Mouse (Mus musculus) ovary, postnatal 36 days (tissue): ENCODE data around the gene Sowahc.
A peak's percentile ranks its signal among the peaks of the same experiment; 100 is the strongest.

Experiments used
- DNase-seq: peaks from one replicate; pipeline ENCODE4 v3.0.0; 2022; ENCODE audit warnings: low spot score, mixed read lengths

Sowahc gene

DNA sequence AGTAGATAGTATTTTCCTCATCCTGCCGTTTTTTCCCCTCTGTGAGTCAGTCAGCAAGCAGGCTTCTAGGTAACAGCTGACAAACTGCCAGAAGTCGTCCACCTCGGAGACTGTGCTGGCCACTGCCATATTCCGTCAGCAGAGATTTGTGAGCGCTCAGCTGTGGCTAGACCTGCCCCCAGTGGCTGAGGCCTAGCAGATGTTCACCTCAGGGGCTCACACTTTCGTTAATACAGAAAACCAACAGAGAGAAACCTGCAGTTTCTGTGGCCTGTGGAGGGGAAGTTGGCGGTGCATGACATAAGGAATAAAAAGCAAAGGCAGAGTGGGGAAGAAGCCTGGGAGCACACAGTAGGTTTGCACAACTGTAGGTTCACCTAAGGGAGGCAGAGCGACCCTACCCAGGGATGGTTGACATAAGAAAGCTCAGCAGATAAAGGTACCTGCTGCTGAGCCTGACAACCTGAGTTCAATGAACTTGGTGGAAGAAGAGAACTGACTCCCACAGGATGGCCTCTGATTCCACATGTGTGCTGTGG is 31.9 kb downstream of the Sowahc start:
- no peak for DNase-seq

DNA sequence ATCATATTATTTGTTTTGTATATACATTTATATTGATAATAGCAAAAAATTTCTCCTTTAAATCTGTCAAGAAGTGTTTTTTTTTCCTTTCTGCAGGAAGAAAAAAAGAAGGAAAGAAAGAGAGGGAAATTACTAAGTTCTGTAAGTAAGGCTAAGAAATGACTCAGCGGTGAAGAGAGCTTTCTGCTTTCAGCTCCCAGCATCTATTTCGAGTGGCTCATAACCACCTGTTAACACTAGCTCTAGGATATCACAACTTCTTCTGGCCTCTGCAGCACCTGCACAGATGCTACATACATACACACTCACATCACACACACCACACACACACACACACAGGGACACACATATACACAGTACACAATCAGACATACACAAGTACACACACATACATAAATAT is 34.8 kb downstream of the Sowahc start:
- no peak for DNase-seq

DNA sequence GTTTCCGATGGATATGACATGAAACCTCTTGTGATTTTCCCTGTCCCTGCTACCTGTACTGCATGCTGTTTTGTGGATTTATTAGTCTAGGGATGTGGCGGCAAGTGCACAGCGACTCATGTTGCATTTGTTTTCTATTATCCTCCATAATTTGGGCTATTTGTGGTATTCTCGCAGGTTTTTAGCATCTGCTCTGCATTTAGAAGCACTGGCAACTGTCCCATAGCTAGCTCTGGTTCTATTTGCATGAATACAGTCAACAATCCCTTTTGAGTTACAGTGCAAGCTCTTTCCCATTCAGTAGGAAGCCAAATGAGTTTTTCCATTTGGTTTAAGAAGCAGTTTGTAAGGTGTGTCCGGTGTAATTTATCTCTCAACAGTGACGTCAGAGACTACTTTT is 37.8 kb downstream of the Sowahc start:
- DNase-seq: no peak

DNA sequence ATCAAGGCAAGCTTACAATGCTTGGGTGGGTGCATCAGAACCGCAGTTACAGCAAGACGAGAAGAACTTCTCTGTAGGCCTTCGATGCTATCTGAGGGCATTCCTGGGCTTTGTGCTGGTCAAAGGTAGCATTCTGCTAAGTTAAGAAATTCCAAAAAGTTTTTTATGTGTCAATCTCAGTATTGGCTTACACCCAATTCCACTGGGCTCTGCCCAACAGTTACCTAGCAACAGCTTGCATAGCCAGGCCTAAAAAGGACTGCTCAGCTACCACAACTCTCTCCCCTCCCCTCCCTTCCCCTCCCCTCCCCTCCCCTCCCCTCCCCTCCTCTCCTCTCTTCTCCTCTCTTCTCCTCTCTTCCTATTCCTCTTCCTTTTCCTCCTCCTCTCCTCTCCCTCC is 39.9 kb downstream of the Sowahc start:
- DNase-seq: no peak

DNA sequence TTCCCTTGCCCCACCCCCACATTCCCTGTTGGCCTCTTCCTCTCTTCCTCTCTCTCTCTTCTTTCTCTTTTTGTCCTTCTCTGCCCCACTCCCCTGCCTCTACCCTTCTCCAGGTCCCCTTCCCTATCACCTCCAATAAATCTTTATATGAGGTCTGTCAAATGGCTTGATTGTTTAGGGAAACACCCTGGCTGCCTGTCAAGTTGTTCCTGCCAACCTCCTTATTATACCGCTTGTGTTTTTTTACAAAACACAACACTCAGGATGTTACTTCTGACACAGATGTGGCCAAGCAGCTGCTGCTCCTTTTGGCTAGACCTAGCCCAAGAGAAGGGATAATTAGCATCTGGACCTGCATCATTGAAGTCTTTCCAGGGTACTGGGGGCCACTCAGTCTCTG is 40.3 kb downstream of the Sowahc start:
- no peak for DNase-seq

DNA sequence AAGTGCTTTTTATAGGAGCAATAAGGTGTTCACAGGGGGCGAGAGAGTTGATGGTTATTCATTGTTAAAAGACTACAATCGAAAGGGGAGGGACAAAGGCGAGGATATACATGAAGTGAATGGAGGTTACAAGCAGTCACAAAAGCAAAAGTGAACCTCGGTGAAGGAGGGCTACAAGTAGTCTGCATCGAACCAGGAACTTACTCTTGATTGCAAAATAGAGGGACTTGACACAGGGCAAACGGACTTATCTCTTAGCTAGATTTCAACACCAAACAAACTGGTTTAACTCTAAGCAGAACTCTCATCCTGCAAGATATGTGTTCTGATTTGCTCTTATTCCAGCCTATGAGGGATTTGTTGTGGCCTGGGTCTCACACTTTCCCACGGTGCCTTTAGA is 41.2 kb downstream of the Sowahc start:
- no peak for DNase-seq

DNA sequence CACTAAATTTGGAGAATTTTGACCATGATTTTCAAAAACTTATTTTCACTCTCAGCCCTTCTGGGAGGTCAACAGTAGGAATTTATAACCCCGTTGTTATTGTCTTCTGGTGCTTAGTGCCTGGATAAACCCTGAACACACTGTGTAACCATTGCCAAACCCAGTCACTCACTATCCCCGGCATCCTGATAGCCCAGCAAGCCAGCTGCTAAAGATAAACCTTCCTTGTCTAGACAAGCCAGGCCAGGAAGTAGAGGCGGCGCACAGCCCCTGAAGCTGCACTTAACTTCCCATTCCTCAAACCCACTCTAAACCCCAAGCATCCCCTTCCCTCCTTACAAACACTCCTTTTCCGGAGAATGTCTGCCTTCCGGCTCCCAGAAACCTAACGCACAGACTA is 43.3 kb downstream of the Sowahc start:
- no peak for DNase-seq

DNA sequence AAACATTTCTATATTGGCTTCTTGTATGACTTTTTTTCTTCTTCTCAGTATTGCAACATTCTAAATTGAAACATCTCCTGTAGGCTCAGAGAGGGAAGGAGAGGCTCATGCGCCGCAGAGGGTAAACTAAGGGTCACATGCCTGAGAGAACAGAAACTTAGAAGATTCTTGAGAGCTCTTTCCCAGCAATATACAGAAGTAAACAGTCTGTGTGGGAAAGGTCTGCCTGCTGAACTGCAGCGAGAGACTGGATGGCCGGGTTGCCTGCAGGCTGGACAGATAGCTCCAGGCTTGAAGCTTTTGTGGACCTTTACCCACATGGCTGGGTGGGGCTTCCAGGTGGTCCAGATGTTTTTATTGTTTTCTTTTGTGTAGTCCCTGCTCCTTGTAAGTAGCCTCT is 43.9 kb downstream of the Sowahc start:
- DNase-seq: no peak

DNA sequence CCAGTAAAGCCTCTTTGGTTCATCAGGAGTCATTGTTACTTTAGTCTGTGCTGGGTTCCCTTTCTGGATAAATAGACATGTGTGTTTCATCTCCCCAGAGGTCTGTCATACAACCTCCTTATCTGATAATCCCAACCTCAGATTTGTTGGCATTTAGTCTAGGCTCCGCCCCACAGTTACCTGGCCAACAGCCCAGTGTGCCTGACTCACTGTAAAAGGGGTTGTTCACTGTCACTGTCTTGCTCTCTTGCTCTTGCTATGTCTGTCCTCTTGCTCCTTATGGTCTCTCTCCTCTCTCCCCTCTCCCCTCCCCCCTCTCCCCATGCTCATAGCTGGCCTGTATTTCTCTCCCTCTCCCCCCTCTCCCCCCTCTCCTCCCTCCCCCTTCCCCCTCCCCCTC is 44.3 kb downstream of the Sowahc start:
- DNase-seq: peak; percentile 38

DNA sequence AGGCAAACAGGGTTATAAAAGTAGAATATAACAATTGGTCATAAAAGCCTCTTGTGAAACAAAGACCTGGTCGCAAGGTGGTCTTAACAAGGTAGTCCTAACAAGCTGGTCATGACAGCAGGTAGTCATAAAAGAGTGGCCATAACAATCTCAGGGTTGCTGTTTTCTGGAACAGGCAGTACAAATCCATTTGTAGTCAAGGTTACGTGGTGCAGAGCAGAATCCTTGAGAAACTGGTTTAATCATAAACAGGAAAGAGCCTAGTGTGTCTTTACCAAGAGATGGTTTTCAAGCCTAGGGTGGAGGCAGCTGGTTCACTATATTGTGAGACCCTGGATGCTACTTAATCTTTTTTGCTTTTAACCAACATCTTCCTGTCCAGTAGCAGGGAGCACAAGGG is 45.5 kb downstream of the Sowahc start:
- no peak for DNase-seq

DNA sequence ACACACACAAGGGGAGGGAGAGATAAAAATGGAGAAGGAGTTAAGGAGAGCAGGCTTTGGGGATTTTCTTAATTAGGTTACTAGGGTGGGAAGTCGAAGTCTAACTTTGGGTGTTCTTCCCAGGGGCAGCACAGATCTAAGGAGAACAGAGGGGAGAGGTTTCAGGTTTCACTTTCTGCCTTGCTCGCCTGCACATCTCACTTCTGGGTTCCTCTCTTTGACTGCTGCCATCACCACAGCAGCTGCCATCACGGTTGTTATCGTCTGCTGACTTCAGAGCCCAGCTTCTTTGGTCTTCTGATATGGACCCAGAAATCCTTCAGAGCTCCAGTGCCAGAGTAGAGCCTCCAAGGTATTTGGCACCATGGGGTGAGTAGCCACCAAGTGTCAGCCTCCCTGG is 46.4 kb downstream of the Sowahc start:
- no peak for DNase-seq

DNA sequence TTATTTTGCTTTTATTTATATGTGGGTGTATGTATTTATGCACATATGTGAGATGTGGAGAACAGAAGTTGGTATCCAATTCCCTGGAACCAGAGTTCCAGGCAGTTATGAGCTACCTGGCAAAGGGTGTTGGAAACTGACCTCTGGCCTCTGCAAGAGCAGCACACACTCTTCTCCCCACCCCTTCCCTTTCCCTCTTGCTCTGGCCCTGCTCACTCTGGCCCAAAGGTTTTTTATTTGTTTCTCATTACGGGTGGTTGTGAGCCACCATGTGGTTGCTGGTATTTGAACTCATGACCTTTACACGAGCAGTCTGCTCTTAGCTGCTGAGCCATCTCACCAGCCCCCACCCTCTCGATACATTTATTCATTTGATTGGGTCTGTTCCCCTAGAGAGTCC is 47.0 kb downstream of the Sowahc start:
- DNase-seq: no peak

DNA sequence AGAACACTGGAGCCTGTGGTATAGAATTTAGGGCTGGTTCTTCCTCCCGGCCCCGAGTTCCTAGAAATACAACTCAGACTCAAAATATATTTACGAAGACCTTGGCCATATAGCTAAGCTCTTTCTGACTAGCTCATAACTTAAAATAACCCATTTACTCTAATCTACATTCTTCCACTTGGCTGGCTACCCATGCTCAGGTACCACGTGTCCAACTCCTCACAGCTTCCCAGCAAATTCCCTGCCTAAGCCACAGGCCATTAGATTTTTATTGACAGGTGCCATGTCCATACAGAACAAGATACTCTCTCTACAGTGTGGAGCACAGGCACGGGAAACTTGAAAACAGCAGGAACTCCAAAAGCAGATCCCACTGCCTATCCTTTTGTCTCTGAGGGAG is 54.0 kb downstream of the Sowahc start:
- no peak for DNase-seq
